Mouse (Mus musculus) E14TG2a.4 (cell line): ENCODE data around the gene Nxpe5.

ENCODE experiments used
- CTCF ChIP-seq: conservative IDR thresholded peaks from 2 replicates; pipeline ENCODE4 v1.5.1; 2014; ENCODE audit warnings: low read length
- POU5F1 ChIP-seq: IDR thresholded peaks from 2 replicates; pipeline ENCODE4 v1.6.1; 2014; ENCODE audit warnings: low read length, borderline replicate concordance

GRCm38 (mm10) chr5:138268980-138269379 lies 43.3 kb downstream of the Nxpe5 start:
- no peak for TF ChIP-seq CTCF
- TF ChIP-seq POU5F1, result no peak
